Mouse (Mus musculus) kidney, embryonic 14.5 days (tissue): ENCODE measurements at regions not wholly inside any gene's neighbourhood (a gene's known extent, or its start where the extent isn't known, plus 50 kb on each side); places are given as distances from the start of the nearest gene placed in this dataset.

Source experiments
- ATAC-seq: fragments of 200-750 bp; cut with Nextera tagmentation; 2 replicates; pipeline ENCODE4 v1.8.0; 2017; ENCODE audit warnings: moderate number of reproducible peaks, mild to moderate bottlenecking, moderate TSS enrichment, moderate library complexity; ENCODE audit not compliant: low FRiP score, low TSS enrichment
- H3K27ac ChIP-seq: fragments of 300-500 bp; sonication (generic); 2 replicates; pipeline ENCODE4 v1.5.1; 2014; ENCODE audit warnings: low read depth, mild to moderate bottlenecking, low read length, moderate library complexity, mixed read lengths
- H3K27me3 ChIP-seq: fragments of 300-500 bp; sonication (generic); 2 replicates; pipeline ENCODE4 v1.6.1; 2014; ENCODE audit warnings: mild to moderate bottlenecking, low read length; ENCODE audit not compliant: control insufficient read depth, insufficient read depth
- H3K36me3 ChIP-seq: fragments of 300-500 bp; sonication (generic); 2 replicates; pipeline ENCODE4 v1.6.1; 2014; ENCODE audit warnings: low read length, mixed read lengths; ENCODE audit not compliant: control insufficient read depth, insufficient read depth
- H3K4me1 ChIP-seq: fragments of 300-500 bp; sonication (generic); 2 replicates; pipeline ENCODE4 v1.6.1; 2014; ENCODE audit warnings: low read length, mixed read lengths; ENCODE audit not compliant: control insufficient read depth, insufficient read depth
- H3K4me2 ChIP-seq: fragments of 300-500 bp; sonication (generic); replicated peaks from 2 replicates; pipeline ENCODE4 v1.6.1; 2014; ENCODE audit warnings: low read depth, mild to moderate bottlenecking, low read length
- H3K4me3 ChIP-seq: fragments of 300-500 bp; sonication (generic); 2 replicates; pipeline ENCODE4 v1.5.1; 2014; ENCODE audit warnings: mild to moderate bottlenecking, low read length
- H3K9ac ChIP-seq: fragments of 300-500 bp; sonication (generic); 2 replicates; pipeline ENCODE4 v1.6.1; 2014; ENCODE audit warnings: low read depth, mild to moderate bottlenecking, low read length, moderate library complexity
- H3K9me3 ChIP-seq: fragments of 300-500 bp; sonication (generic); 2 replicates; pipeline ENCODE4 v1.6.1; 2016; ENCODE audit warnings: low read length; ENCODE audit not compliant: control insufficient read depth
- WGBS: fragments of 180-500 bp; shearing (Covaris S2); extraction: QIAGEN DNeasy Blood & Tissue Kit; methylation state at CpG from one replicate; pipeline ENCODE4 v1.1.7; 2014; 5-methylcytosine and 5-hydroxymethylcytosine counted together

DNA sequence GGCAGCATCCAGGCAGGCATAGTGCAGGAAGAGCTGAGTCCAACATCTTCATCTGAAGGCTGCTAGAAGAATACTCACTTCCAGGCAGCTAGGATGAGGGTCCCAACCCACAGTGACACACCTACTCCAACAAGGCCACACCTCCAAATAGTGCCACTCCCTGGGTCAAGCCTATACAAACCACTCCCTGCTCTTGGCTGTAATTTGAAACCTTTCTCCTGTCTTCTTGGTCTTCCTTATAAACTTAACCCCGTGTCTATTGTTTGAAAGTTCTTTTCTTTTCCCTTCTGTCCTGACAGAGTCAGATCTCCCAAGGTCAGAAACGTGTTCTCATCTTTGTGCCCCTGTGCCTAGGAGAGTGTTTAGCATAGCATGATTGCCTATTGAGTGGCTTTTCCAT, 311.2 kb downstream of the Adgrl2 start:
- no peak overlapping the region for H3K27ac ChIP-seq
- ATAC-seq = no peak
- no peaks in the 10 kb centered on the region for H3K4me1 ChIP-seq
- no peak overlapping the region for H3K4me3 ChIP-seq
- H3K36me3 ChIP-seq = no peaks in the 10 kb centered on the region
- H3K9ac ChIP-seq = no peak overlapping the region
- H3K27me3 ChIP-seq = no peaks in the 10 kb centered on the region
- H3K4me2 ChIP-seq = no peak overlapping the region
- H3K9me3 ChIP-seq = no peaks in the 10 kb centered on the region
- WGBS = 46% methylated on average over 2 of the region's 2 CpGs

- H3K36me3 ChIP-seq = no peaks in the 10 kb centered on the region
- H3K27me3 ChIP-seq = no peaks in the 10 kb centered on the region
- no peak overlapping the region for H3K27ac ChIP-seq
- no peak overlapping the region for H3K4me2 ChIP-seq
- H3K4me1 ChIP-seq = no peaks in the 10 kb centered on the region
- no peaks in the 10 kb centered on the region for H3K9me3 ChIP-seq
- H3K4me3 ChIP-seq = no peak overlapping the region
- H3K9ac ChIP-seq = no peak overlapping the region
- ATAC-seq = no peak
- 62% methylated on average over 2 of the region's 2 CpGs for WGBS
Observed at GRCm38 (mm10) chr3:148676025-148676424, 314.3 kb downstream of the Adgrl2 start.

GRCm38 (mm10) chr3:148662888-148663477, 327.4 kb downstream of the Adgrl2 start:
- Histone ChIP-seq H3K36me3 (no peaks in the 10 kb centered on the region), H3K4me1 (no peaks in the 10 kb centered on the region), H3K27me3 (no peaks in the 10 kb centered on the region), H3K4me2 (no peak overlapping the region), H3K4me3 (no peak overlapping the region), H3K9ac (no peak overlapping the region), H3K27ac (no peak overlapping the region), H3K9me3 (peaks cover 4% of the 10 kb centered on the region; the same call in 1 of the 2 replicates)
- ATAC-seq = no peak
- WGBS = 32% methylated on average over 6 of the region's 6 CpGs

- Histone ChIP-seq H3K9me3 (no peaks in the 10 kb centered on the region), H3K27me3 (no peaks in the 10 kb centered on the region), H3K27ac (no peak overlapping the region), H3K9ac (no peak overlapping the region), H3K36me3 (no peaks in the 10 kb centered on the region), H3K4me3 (no peak overlapping the region), H3K4me1 (no peaks in the 10 kb centered on the region), H3K4me2 (no peak overlapping the region)
- 90% methylated on average over 5 of the region's 5 CpGs for WGBS
- no peak for ATAC-seq
Observed at GRCm38 (mm10) chr3:148659024-148659423, 331.3 kb downstream of the Adgrl2 start.

DNA sequence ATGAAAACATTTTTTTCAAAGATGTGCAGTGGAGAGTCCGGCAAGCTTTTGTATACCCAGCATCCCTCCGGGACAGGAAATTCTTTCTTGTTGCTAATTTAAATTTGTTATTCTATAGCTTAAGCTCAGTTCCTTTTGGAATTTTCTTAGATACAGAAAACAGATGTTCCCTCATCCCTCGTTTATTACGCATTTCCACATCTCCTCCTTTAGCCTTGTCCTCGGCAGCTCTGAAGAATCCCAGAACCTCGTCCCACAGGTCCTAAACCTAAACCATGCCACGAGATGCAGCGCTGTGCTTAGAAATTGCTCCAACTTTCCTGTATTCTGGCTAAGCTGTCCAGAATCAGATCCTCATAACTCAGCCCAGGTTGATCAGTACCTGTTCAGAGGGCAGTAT, 332.0 kb downstream of the Adgrl2 start:
- no peaks in the 10 kb centered on the region for H3K9me3 ChIP-seq
- no peak overlapping the region for H3K4me3 ChIP-seq
- H3K27ac ChIP-seq = no peak overlapping the region
- no peak for ATAC-seq
- H3K27me3 ChIP-seq = no peaks in the 10 kb centered on the region
- no peaks in the 10 kb centered on the region for H3K36me3 ChIP-seq
- H3K4me2 ChIP-seq = no peak overlapping the region
- H3K9ac ChIP-seq = no peak overlapping the region
- H3K4me1 ChIP-seq = no peaks in the 10 kb centered on the region
- 76% methylated on average over 8 of the region's 8 CpGs for whole genome bisulfite sequencing

DNA sequence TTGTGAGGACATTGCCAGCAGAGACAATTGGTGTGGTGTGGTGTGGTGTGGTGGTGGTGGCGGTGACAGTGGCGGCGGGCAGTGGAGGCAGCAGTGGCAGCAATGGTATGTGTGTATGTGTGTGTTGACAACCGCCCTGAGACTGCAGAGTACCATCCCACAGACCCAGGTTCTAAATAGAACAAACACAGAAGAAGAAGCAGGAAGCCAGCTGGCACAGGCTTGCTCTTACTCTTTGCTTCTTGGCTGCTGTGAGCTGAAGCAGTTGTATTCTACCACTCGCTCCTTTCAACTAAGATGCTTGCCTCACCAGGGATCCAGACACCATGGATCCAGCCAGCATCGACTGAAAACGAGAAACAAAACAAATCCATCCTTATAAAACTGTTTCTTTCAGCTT, 334.2 kb downstream of the Adgrl2 start:
- H3K4me2 ChIP-seq = no peak overlapping the region
- 93% methylated on average over 7 of the region's 7 CpGs for WGBS
- no peak overlapping the region for H3K27ac ChIP-seq
- H3K9ac ChIP-seq = no peak overlapping the region
- no peaks in the 10 kb centered on the region for H3K27me3 ChIP-seq
- no peaks in the 10 kb centered on the region for H3K9me3 ChIP-seq
- no peaks in the 10 kb centered on the region for H3K4me1 ChIP-seq
- ATAC-seq = no peak
- H3K4me3 ChIP-seq = no peak overlapping the region
- H3K36me3 ChIP-seq = no peaks in the 10 kb centered on the region

DNA sequence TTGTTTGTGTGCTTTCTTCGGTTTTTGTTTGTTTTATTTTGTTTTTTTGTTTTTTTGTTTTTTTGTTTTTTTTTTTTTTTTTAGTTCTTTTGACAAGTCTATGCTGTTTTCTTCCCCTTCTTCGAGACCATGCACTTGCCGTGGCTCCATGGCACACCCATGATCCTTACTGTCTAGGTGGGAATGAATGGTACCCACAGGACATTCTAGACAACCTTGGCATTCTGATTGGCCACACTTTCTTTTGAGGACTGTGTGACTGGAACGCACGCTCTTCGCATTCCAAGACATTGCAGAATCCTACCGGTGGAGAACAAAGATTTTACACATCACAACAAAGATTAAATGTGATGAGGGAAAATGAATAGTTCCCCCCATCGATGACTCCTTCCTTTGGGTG, 340.1 kb downstream of the Adgrl2 start:
- ATAC-seq = no peak

DNA sequence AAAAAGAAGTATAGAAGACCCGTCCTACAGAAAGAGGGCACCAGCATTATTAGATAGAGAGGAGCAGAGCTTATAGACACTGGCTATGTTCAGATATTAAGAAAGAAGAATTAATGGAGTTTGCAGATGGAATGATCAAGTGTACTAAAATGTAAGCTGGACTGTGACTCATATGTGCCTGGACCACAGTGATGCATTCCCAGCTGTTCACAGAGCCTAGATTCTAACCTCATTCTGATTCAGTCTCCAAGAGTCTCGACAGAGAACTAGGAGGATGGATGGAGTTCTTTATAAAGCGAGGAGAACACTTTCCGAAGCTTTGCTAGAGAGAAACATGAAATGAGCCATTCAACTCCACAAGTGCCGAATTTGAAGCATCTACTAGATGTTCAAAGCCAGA, 345.4 kb downstream of the Adgrl2 start:
- H3K4me2 ChIP-seq = no peak overlapping the region
- no peaks in the 10 kb centered on the region for H3K4me1 ChIP-seq
- H3K27me3 ChIP-seq = no peaks in the 10 kb centered on the region
- no peak for ATAC-seq
- no peak overlapping the region for H3K4me3 ChIP-seq
- no peak overlapping the region for H3K9ac ChIP-seq
- 88% methylated on average over 5 of the region's 5 CpGs for WGBS
- no peaks in the 10 kb centered on the region for H3K36me3 ChIP-seq
- H3K27ac ChIP-seq = no peak overlapping the region
- H3K9me3 ChIP-seq = no peaks in the 10 kb centered on the region

More for the DNA sequence above, 340.1 kb downstream of the Adgrl2 start:
- Histone ChIP-seq H3K27me3 (no peaks in the 10 kb centered on the region), H3K4me3 (no peak overlapping the region), H3K36me3 (no peaks in the 10 kb centered on the region), H3K4me1 (no peaks in the 10 kb centered on the region), H3K4me2 (no peak overlapping the region), H3K27ac (no peak overlapping the region), H3K9ac (no peak overlapping the region), H3K9me3 (no peaks in the 10 kb centered on the region)
- WGBS = 82% methylated on average over 8 of the region's 8 CpGs

GRCm38 (mm10) chr3:148641581-148641980, 348.8 kb downstream of the Adgrl2 start:
- Histone ChIP-seq H3K27ac (no peak overlapping the region), H3K4me1 (no peaks in the 10 kb centered on the region), H3K4me2 (no peak overlapping the region), H3K4me3 (no peak overlapping the region), H3K9ac (no peak overlapping the region), H3K36me3 (no peaks in the 10 kb centered on the region), H3K9me3 (no peaks in the 10 kb centered on the region; the same call in 1 of the 2 replicates), H3K27me3 (no peaks in the 10 kb centered on the region)
- no peak for ATAC-seq
- WGBS = 69% methylated on average over 3 of the region's 3 CpGs
